Mouse (Mus musculus): ENCODE data around the gene Rpgrip1. TPM values are rescaled to one million over a fixed set of nuclear protein-coding genes. Genes with fewer than 3 reads are reported as not detected.

Gene Rpgrip1
- polyA plus RNA-seq, 1 experiment from 2014 or later: 29.4 TPM

DNA sequence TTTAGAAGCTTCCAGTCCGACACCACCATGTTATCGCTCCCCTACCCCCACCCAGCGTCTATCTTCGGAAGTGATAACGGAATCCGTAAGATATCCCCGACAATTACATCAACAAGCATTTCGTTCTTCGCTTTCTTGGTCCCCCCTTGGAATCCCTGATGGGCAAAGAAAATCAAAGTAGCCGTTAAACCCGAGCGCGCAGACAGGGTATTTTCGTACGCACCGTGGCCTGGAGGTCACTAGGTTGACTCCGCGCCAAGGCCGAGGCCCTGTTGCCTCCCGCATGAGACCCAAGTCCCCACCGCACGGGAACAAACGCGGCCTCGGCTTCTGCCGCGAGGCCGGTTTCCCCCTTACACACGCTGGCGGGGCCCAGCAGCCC is 7.0 kb upstream of the Rpgrip1 start:
- peak; percentile 1; the same call in 1 of the 2 replicates for ATAC-seq (ENCODE audit: low FRiP score, low TSS enrichment)

DNA sequence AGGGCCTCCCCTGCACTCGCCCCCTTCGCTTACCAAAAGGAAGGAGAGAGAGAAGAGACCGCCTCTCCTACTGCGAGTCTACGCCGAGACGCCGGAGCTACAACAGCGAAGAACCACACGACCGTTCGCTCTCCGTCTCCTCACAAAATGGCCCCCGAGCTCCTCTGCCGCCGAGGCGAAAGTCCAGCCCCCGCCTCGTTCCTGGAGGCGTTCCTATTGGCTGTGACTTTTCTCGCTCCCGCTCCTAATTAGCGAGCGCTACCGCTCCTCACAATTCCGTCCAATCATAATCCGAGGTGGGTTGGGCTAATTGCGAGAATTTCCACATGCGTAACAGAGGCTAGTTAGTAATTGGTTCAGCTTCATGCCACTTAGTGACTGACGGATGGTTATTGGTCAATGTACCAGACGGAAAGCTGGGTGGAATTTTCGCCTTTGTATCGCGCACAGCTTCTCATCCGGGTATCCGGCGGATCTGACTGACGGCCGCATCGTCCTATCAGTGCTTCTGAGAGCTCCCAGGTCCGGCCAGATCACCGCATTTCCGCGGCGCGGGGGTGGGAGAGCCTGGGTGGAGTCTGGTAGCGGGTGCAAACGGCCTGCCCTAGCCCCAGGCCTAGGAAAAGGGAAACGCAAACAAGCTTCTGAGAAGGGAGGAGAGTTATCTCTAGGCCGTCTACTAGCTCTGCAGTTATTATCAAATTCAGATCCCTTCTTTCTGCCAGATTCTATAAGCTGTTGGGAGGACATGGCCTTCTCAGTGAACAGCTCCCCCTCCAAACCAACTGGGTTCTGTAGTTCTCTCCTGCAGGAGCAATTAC is 6.4 kb upstream of the Rpgrip1 start, which contains the start of gene Hnrnpc:
Gene Hnrnpc (minus strand): TSS at position 173 of the 821 bp plus-strand sequence.
- H3K36me3 ChIP-seq (ENCODE audit: control insufficient read depth, insufficient read depth, low read length): no peaks in the 10 kb centered on the region
- peak within 1 kb of the TSS; percentile 99 for H3K9ac ChIP-seq (ENCODE audit: low read length)
- H3K27me3 ChIP-seq (ENCODE audit: control insufficient read depth, insufficient read depth, low read length): no peaks in the 10 kb centered on the region
- TF ChIP-seq CTCF (IDR thresholded peaks at IDR 0.05; ENCODE audit: low read depth): no peak
- TF ChIP-seq EP300 (optimal IDR thresholded peaks at IDR 0.05): peak; percentile 95
- DNase-seq (ENCODE audit: low spot score) (peak; percentile 100), ATAC-seq (ENCODE audit: low FRiP score, low TSS enrichment) (peak; percentile 97)
- peak within 1 kb of the TSS; percentile 95 for H3K4me3 ChIP-seq (ENCODE audit: low read depth, low read length)
- H3K9me3 ChIP-seq (ENCODE audit: control insufficient read depth, low read length): no peaks in the 10 kb centered on the region
- H3K27ac ChIP-seq (replicated peaks): peak within 1 kb of the TSS; percentile 99
- 0 out of 2 replicates have a peak, but pooled peaks cover 4% of the 10 kb centered on the region for H3K4me1 ChIP-seq (replicated peaks; ENCODE audit: control insufficient read depth, insufficient read depth)
- H3K4me2 ChIP-seq (replicated peaks; ENCODE audit: low read depth): peak within 1 kb of the TSS; percentile 64
- under 1% methylated on average over 48 of the region's 50 CpGs for WGBS

More for the DNA sequence above, 7.0 kb upstream of the Rpgrip1 start:
- under 1% methylated on average over 30 of the region's 30 CpGs for WGBS
- H3K9me3 ChIP-seq (ENCODE audit: control insufficient read depth, low read length): no peaks in the 10 kb centered on the region
- no peaks in the 10 kb centered on the region for H3K27me3 ChIP-seq (ENCODE audit: control insufficient read depth, insufficient read depth, low read length)
- TF ChIP-seq EP300 (optimal IDR thresholded peaks at IDR 0.05) (no peak), CTCF (IDR thresholded peaks at IDR 0.05; ENCODE audit: low read depth) (peak; percentile 25)
- no peaks in the 10 kb centered on the region for H3K36me3 ChIP-seq (ENCODE audit: control insufficient read depth, insufficient read depth, low read length)
- H3K4me2 ChIP-seq (replicated peaks; ENCODE audit: low read depth): peak overlapping the region; percentile 64
- 0 out of 2 replicates have a peak, but pooled peaks cover 4% of the 10 kb centered on the region for H3K4me1 ChIP-seq (replicated peaks; ENCODE audit: control insufficient read depth, insufficient read depth)
- no peak for DNase-seq (ENCODE audit: low spot score)
- peak overlapping the region; percentile 95 for H3K4me3 ChIP-seq (ENCODE audit: low read depth, low read length)
- H3K9ac ChIP-seq (ENCODE audit: low read length): peak overlapping the region; percentile 99
- peak overlapping the region; percentile 99 for H3K27ac ChIP-seq (replicated peaks)

DNA sequence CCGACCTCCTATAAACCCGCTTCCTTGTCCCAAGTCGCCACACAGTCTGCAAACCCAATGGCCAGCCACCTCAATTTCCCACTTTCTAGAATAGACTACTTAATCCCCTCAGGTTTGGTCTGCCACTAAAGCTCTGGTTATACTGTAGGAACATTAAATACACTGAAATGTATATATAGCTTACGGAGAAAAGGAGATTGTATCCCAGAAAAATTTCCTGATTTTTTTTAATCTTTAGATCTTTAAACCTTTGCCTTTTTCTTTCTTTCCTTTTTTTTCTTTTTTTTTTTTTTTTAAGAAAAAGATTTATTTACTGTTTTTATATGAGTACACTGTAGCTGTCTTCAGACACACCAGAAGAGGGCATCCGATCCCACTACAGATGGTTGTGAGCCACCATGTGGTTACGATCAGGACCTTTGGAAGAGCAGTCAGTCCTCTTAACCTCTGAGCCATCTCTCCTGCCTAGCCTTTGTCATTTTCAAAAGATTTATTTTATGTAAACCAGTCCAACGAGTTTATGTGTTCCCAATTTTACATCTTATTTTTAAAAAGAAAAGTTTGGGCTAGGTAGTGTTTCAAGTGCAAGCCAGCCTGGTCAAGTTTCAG is 5.7 kb upstream of the Rpgrip1 start:
- no peak for ATAC-seq (ENCODE audit: low FRiP score, low TSS enrichment)
- H3K27me3 ChIP-seq (ENCODE audit: control insufficient read depth, insufficient read depth, low read length): no peaks in the 10 kb centered on the region
- 27% methylated on average over 7 of the region's 7 CpGs for WGBS
- peak overlapping the region; percentile 94 for H3K27ac ChIP-seq (replicated peaks)
- H3K4me1 ChIP-seq (replicated peaks; ENCODE audit: control insufficient read depth, insufficient read depth): 0 out of 2 replicates have a peak, but pooled peaks cover 4% of the 10 kb centered on the region
- peak overlapping the region; percentile 47; the same call in 1 of the 2 replicates for H3K9ac ChIP-seq (ENCODE audit: low read length)
- H3K9me3 ChIP-seq (ENCODE audit: control insufficient read depth, low read length): no peaks in the 10 kb centered on the region
- TF ChIP-seq CTCF (IDR thresholded peaks at IDR 0.05; ENCODE audit: low read depth) (peak; percentile 46), EP300 (optimal IDR thresholded peaks at IDR 0.05) (no peak)
- peak overlapping the region; percentile 34 for H3K4me2 ChIP-seq (replicated peaks; ENCODE audit: low read depth)
- H3K36me3 ChIP-seq (ENCODE audit: control insufficient read depth, insufficient read depth, low read length): no peaks in the 10 kb centered on the region
- H3K4me3 ChIP-seq (ENCODE audit: low read depth, low read length): peak overlapping the region; percentile 19; the same call in 1 of the 2 replicates
- DNase-seq (ENCODE audit: low spot score): no peak

DNA sequence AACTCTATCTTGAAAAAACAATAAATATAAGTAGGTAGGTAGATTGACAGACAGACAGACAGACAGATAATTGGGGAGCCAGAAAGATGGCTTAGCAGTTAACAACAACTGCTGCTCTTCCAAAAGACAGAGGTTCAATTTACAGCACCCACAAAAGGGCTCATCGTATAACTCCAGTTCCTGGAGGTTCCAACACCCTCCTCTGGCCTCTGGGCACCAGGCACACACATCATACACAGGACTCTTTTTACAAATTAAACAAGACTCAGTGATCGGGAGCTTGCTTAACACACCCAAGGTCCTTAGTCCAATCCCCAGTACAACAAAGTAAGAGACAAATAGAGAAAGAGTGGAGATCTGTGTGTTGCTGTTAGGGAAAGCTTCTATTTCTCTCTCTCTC is 5.2 kb upstream of the Rpgrip1 start:
- H3K4me3 ChIP-seq (ENCODE audit: low read depth, low read length): no peak overlapping the region
- H3K4me1 ChIP-seq (replicated peaks; ENCODE audit: control insufficient read depth, insufficient read depth): 0 out of 2 replicates have a peak, but pooled peaks cover 4% of the 10 kb centered on the region
- H3K27me3 ChIP-seq (ENCODE audit: control insufficient read depth, insufficient read depth, low read length): no peaks in the 10 kb centered on the region
- peak overlapping the region; percentile 94 for H3K27ac ChIP-seq (replicated peaks)
- DNase-seq (ENCODE audit: low spot score): peak; percentile 47
- H3K9me3 ChIP-seq (ENCODE audit: control insufficient read depth, low read length): no peaks in the 10 kb centered on the region
- TF ChIP-seq EP300 (optimal IDR thresholded peaks at IDR 0.05): no peak
- TF ChIP-seq CTCF (IDR thresholded peaks at IDR 0.05; ENCODE audit: low read depth): no peak
- ATAC-seq (ENCODE audit: low FRiP score, low TSS enrichment): no peak
- H3K9ac ChIP-seq (ENCODE audit: low read length): no peak overlapping the region
- WGBS: 48% methylated on average over 2 of the region's 2 CpGs
- H3K4me2 ChIP-seq (replicated peaks; ENCODE audit: low read depth): no peak overlapping the region
- H3K36me3 ChIP-seq (ENCODE audit: control insufficient read depth, insufficient read depth, low read length): no peaks in the 10 kb centered on the region

DNA sequence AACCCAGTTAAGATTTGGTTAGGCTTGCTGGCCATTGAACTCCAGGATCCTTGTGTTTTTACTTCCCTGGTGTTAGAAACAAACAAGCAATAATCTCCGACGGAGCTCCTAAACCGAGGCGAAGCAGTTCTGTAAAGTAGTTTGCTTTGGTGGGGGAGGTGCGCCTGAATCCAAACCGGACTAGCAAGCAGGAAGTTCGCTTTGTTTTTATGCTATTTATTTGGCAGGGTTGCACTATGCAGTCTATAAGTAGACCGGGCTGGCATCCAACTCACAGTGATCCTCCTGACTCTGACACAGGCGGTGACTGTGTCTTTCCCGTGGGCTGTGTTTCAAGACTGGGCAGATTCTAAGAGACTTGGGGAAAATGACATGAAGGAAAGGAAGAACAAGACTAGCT is 3.8 kb upstream of the Rpgrip1 start:
- Histone ChIP-seq H3K36me3 (ENCODE audit: control insufficient read depth, insufficient read depth, low read length) (no peaks in the 10 kb centered on the region), H3K9ac (ENCODE audit: low read length) (0 out of 2 replicates have a peak overlapping the region, but pooled peaks have one; percentile 27), H3K4me2 (replicated peaks; ENCODE audit: low read depth) (peak overlapping the region; percentile 38; the same call in 1 of the 2 replicates), H3K9me3 (ENCODE audit: control insufficient read depth, low read length) (no peaks in the 10 kb centered on the region), H3K27me3 (ENCODE audit: control insufficient read depth, insufficient read depth, low read length) (no peaks in the 10 kb centered on the region), H3K4me3 (ENCODE audit: low read depth, low read length) (no peak overlapping the region), H3K4me1 (replicated peaks; ENCODE audit: control insufficient read depth, insufficient read depth) (0 out of 2 replicates have a peak, but pooled peaks cover 4% of the 10 kb centered on the region), H3K27ac (replicated peaks) (peak overlapping the region; percentile 94)
- DNase-seq (ENCODE audit: low spot score): peak; percentile 87
- 9% methylated on average over 10 of the region's 10 CpGs for WGBS
- ATAC-seq (ENCODE audit: low FRiP score, low TSS enrichment): peak; percentile 34
- TF ChIP-seq EP300 (optimal IDR thresholded peaks at IDR 0.05) (peak; percentile 53), CTCF (IDR thresholded peaks at IDR 0.05; ENCODE audit: low read depth) (no peak)
